Mouse (Mus musculus) adipocyte (in vitro differentiated cells): ENCODE data around the gene Tmem125.
"Not testable (repeated sequence)": the region's sequence is repeated elsewhere in the genome, so short reads cannot be mapped to it uniquely, and the experiment has no call there.

Source experiments
- DNase-seq: peaks from one replicate; pipeline ENCODE4 v3.0.0-alpha.2; 2016; ENCODE audit warnings: low spot score

Gene Tmem125

DNA sequence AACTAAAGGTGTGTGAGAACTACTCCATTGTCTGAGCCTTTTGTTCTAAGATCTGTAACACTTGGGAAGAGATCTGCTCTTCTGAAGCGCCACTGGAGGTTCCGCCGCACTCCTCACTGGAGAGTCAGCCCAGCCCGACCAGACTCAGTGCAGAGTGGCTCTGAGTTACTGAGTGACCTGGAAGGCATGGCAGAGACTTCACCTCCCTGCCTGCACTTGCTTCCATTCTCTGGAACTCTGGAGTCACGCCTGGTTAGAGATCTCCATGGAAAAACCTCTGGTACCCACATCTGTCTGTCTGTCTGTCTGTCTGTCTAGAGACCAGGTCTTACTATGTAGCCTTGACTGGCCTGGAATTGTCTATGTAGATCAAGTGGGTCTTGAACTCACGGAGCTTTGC is 8.2 kb downstream of the Tmem125 start:
- no peak for DNase-seq

DNA sequence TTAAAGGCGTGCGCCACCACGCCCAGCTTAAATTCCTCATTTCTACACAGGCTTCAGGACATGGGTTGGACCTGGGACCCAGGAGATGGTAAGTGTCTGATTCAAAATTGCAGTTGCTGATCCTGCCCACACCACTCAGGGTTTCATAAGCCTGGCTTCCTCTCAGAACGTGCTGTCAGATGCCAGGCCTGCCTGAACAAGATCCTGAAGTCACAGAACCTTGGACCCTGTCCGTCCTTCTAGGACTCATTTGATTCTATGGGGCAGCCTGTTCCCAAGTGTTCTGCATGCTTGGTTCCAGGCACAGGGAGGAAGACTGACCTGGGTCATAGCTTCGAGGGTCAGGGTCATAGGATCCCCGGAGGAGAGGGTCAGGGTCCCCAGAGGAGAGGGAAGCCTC is 10.2 kb downstream of the Tmem125 start:
- DNase-seq: no peak

DNA sequence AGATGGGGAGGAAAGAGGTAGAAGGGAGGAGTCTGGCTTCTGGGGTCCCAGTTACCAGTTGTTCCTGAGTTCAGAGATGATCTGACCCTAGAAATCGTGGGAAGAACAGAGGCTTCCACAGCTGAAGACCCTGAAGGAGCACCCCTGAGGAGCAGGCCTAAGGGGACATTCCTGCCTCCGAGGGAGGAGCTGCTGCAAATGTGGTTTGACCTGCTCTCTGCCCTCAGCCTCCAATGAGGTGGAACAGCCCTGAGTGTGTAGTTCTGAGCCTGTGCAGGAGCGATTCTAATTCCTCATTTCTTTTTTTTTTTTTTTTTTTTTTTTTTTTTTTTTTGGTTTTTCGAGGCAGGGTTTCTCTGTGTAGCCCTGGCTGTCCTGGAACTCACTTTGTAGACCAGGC is 10.7 kb downstream of the Tmem125 start:
- DNase-seq: no peak

DNA sequence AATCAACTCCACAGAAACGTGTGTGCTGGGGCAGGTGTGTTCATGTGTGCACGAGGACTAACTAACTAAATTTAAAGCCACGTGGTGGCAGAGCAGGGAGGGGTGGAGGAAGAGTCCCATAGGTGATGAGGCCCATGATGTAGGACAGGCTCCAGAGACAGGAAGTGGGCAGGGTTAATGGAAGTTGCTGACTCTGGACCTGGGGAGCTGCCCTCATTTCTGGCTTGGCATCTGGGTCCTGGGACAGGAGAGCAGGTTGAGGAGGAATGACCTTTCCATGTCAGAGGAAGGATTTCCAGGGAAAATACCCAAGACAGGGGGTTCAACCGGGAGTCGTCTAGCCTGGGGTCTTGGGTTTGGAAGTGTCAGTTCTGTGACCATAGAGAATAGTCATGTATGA is 11.2 kb downstream of the Tmem125 start:
- DNase-seq: no peak

DNA sequence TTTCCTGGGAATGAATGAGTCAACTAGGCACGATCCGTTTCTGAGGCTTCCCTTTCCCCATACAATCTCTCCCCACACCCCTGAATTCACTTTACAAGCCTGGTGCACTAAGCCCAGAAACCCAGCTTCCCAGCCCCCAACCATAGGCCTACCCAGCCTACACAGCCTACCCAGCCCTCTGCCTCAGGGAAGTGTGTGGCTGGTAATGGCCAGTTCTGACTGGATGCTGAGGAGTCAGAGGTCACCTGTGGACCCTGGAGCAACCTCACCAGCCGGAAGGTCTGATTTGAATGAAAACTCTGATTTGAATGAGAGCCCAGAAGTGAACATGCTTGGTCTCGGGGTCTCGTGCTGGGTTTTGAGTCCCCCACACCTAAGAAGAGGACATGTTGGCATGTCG is 16.1 kb downstream of the Tmem125 start:
- no peak for DNase-seq

DNA sequence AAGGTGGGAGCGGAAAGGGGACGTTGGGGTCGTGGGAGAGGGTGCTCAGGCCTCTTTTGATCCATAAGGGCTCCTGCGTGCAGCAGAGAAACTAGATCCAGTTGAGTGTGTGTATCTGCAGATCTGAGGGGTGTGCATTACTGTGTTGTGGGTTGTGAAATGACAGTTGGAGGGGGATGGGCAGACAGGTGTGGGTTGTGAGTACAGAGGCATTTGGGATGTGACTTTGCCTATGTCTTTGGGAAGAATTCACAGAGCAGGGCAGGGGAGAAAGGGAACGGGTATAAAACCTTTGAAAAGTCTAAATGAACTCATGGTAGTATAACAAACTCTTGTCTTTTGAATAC is 16.5 kb downstream of the Tmem125 start:
- no peak for DNase-seq

DNA sequence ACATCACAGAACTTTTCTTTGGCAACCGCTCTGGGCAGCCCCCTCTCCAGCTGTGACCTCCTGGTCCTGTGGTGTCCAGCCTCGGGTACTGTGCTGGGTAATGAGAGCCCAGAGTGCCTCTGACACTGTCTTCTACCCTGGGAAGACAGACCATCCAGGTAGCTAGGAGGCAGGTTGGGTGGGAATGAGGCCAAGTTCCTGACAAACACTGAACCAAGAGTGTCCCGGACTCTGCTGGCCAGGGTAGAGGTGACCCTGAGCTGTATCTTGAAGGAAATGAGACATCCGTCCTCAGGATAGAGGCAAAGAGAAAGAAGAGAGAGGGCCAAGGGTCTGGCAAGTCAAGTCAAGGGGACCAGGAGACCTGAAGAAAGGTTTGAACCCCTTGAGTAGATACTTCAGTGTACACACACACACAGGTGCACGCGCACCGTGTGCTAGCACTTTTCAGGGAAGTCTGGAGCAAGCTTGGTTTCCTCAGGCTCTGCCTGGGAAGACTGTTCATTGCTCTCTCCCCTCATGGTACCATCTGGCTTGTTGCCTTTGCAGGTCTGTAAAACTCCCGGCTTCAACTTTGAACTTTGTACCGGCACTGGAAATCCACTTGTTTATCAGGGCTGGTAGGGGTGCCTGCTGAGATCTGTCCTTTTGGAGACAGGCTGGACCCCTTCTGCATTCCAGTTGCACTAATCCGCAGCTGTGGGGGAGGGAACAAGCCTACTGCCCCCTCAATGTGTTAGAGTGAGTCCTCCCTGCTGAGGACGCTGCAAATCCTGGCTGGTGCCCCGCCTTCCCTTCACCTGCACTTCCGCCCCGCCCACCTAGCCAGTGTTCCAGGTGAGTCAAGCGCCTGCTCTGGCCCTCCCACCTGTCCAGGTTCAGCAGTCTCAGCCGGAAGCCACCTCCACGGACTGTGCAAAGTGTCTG is 17.2 kb downstream of the Tmem125 start, which contains the start of gene 2610528J11Rik:
Gene 2610528J11Rik, plus strand, starts transcription at position 592 of the 927 bp plus-strand sequence.
- DNase-seq: no peak

DNA sequence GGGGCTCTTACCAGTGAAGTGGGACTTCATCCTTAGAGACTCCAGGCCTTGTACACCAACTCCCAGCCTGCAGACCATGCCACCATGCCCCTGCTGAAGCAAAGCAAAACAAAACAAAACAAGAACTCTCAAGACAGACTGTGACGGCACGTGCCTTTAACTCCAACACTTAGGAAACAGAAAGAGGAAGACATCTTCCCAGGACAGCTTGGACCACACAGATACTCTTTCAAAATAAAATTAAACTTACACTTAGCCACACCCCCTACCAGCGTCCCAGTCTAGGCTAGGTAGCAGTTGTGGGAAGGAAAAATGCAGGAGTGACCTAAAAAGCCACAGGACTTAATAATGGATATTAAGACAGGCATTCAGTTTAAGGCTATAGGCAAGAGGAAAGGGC is 18.1 kb downstream of the Tmem125 start:
- DNase-seq: no peak

DNA sequence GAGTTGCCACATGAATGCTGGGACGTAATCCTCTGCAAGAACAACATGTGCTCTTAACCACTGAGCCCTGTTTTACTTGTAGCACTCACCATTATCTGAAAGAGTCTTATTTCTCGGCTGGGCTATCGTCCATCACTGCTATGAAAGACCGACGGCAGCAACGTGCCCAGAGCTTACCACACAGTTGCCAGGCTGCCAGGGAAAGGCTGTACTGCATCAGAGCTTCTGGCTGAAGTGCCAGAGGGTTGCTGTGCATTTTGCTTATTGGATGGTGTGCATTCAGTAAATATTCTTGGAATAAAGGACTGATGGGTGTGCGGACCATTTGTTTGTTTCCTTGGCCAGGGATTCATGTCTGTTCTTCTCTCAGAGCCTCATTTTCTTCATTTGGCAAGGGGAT is 19.9 kb downstream of the Tmem125 start:
- DNase-seq: peak; percentile 17

DNA sequence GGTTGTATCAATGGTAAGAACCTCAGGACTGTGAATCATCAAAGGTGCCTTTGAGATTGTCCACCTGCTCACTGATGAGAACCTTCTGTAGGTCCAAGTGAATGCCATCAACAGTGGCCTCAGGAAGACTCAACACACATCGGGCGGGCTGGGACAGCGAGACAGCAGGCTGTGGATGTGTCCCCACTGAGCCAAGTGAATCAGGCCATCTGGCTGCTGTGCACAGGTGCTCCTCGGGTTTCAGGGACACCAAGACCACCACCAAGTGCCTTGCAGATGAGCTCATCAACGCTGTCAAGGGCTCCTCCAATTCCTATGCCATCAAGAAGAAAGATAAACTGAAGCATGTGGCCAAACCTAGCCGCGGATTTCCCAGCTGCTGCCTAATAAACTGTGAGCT is 21.6 kb downstream of the Tmem125 start:
- DNase-seq: no peak

DNA sequence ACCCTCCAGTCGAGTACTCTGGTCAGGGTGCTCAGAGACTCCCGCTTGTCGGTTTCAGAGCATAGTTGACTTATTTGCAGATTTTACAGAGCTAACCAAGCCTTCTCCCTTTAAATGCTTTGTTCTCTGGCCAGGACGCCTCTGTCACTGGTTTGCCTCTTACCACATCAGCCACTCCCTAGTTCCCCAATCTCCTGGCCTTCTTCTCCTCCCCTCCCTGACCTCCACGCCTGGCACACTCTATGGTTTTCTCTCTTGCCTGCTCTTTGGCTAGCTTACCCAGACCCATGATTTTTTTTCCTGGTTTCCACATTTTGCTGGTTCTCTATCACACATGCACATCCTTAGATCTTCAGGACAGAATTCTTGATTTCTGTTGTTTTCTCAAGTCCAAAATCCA is 25.6 kb downstream of the Tmem125 start:
- DNase-seq: peak; percentile 10

DNA sequence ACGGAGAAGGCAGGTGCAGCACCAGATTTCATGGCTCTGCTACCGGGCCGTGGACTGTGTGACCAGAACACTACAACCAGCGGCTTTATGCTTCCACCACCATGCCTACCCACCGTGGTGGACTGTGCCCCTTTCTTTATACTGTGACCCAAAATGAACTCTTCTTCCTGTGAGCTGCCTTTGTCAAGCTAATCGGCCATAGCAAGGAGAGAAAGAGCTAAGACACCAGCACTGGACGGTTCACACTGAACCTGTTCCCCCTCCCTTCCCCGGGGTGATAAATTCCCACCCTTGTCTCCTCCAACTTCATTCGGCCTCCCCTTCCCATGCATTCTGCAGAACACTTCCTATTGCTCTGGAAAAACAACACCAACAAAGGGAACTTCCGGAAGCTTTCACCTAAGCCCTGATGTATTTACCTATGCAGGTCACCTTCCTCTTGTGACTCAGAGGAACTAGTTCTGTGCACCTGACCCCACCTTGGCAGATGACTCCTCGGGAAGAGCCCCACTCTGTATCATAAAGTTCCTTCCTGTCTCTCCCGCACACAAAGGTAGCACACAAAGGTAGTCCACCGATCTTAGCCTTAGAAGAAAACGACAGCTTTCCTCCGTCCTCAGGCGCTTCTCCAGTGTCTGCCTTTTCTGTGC is 26.2 kb downstream of the Tmem125 start:
- DNase-seq: no peak

DNA sequence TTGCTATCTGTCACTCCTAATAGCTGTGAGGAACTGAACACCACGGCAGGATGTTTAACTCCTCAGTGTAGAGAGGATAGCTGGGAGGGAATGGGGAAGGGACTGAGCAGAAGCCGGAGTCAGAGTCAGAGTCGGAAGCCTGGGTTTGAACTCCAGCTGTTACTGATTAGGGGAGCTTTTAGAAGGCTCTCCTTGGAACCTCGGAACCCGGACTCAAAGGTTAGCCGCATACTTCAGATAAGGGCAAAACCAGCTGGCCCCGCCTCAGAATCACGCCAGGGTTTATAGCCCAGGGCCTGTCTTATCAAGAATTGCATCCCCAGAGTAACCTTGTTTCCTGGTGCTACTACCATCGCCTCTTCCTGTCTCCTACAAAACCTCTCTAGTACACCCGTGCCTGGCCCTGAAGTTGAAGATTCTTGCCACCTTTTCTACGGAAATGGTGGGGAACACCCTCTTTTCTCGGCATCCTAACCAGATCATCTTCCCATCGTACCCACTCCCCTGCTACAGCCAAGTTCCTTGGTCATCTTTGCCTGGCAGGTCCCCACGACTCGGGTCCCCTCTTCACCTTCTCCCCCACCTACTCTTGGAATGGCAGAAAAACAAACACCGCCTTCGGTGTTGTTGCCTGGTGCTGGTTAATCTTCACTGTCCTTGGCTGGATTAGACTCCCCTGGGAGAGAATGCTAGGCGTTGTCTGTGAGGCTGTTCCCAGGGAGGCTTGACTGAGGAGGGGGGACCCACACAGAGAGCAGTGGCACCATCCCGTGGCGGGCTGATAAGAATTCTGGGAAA is 26.9 kb downstream of the Tmem125 start:
- DNase-seq: no peak

DNA sequence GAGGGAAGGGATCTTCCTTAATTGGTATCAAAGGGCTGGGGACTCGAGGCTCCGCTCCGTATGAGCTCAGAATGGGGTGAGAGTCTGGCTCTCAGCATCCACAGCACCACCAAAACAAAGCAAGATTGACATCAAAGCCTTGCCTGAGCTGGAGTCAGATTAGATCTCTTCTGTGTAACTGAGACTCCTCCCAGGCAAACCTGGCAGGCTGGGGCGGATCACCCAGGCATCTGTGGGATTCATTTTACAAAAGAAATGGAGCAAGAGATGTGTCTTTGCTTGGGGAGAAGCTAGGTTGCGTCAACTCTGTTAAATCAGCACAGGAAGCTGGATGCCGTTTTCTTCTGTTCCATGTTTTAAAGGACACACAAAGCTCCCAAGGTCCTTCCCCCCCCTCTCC is 34.8 kb downstream of the Tmem125 start:
- DNase-seq: no peak

DNA sequence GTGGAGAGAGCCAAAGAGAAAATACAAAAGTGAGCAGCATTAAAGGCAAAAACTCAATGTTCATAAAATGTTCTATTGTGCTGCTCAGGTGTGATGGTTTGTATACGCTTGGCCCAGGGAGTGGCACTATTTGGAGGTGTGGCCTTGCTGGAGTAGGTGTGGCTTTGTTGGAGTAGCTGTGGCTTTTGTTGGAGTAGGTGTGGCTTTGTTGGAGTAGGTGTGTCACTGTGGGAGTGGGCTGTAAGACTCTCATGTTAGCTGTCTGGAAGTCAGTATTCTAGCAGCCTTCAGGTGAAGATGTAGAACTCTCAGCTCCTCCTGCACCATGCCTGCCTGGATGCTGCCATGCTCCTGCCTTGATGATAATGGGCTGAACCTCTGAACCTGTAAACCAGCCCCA is 36.7 kb downstream of the Tmem125 start:
- DNase-seq: not testable (repeated sequence)

DNA sequence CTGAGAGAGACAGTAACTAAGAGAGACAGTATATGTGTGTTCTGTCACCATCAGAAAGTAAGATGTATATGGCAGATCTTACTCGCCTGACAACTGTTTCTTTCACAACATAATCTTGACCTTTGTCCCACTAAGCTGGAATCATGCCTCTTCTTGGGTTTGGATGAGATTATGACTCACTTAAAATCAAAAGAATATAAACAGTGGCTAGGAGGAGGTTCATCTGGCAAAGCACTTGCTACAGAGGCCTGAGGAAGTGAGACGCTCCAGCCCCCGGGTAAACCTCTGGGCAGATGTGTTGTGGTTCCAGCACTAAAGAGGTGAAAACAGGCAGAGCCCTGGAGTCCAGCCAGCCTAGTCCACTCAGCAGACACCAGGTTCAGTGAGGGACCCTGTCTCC is 38.3 kb downstream of the Tmem125 start:
- peak; percentile 80 for DNase-seq

DNA sequence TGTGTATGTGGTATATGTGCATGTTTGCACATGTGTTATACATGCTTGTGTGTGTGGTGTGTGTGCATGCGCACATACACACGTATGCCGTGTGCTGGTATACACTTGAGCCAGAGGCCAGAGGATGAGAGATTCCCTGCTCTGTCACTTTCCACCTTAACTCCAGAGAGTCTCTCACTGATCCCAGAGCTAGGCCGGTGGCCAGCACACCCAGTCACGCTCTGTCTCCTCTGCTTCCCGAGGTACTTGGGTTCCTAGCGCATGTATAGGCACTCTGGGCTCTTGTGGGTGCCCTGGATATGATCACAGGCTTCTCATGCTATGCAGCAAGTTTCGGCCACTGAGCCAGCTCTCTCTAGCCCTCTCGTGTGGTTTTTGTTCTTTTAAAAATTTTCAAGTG is 43.1 kb downstream of the Tmem125 start:
- no peak for DNase-seq

DNA sequence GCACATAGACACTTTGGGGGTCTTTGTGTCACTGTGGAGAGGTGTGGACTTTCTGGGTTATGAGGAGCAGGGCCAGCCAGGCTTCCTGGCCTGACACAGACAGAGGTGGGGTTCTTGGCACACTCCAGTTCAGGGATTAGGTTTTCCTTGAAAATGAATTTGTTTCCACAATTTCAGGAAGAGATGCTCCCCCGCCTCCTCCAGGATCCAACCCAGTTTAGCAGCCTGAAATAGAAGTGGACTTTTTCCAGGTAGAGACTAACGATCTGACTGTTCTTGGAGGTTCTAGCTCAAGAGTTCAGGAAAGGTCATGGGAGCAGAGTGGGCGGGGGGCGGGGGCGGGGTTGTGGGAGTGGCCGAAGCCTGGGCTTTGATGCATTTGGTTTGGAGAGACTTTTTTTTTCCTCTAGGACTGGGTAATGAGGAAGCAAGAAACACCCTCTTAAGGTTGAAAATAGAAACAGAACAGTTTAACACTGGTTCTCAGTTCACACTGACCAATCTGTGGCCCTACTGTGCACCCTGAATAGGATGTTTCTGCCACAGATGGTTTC is 43.6 kb downstream of the Tmem125 start:
- no peak for DNase-seq
